Mouse (Mus musculus): Measurements from ENCODE around the gene Slit3. TPM values are rescaled to one million over a fixed set of nuclear protein-coding genes. Genes with fewer than 3 reads are reported as not detected.

Slit3 gene
- polyA plus RNA-seq, 2 experiments: 32.9 to 33.0 TPM

GRCm38 (mm10) chr11:35203673-35204072 lies 82.6 kb downstream of the Slit3 start:
- ATAC-seq (ENCODE audit: low FRiP score, low read depth) (no peak), DNase-seq (ENCODE audit: low spot score) (no peak)
- H3K27ac ChIP-seq (replicated peaks; ENCODE audit: low read depth, low read length): no peak overlapping the region
- peaks cover 9% of the 10 kb centered on the region; the same call in 1 of the 2 replicates for H3K4me1 ChIP-seq (ENCODE audit: control insufficient read depth, insufficient read depth, low read length)
- no peaks in the 10 kb centered on the region for H3K27me3 ChIP-seq (ENCODE audit: control insufficient read depth, insufficient read depth, low read length)
- no peak overlapping the region for H3K4me2 ChIP-seq (replicated peaks; ENCODE audit: low read depth, low read length, severe bottlenecking)
- H3K4me3 ChIP-seq (replicated peaks; ENCODE audit: low read length): no peak overlapping the region
- no peaks in the 10 kb centered on the region for H3K9me3 ChIP-seq (ENCODE audit: control insufficient read depth, low read length)
- no peaks in the 10 kb centered on the region for H3K36me3 ChIP-seq (ENCODE audit: control insufficient read depth, insufficient read depth, low read length)
- no peak for TF ChIP-seq POLR2A (IDR thresholded peaks at IDR 0.05; ENCODE audit: borderline replicate concordance, extremely low read depth, insufficient read depth, insufficient read length)
- WGBS: 36% methylated on average over 10 of the region's 10 CpGs
- no peak overlapping the region for H3K9ac ChIP-seq (ENCODE audit: low read depth, low read length, severe bottlenecking)

GRCm38 (mm10) chr11:35204084-35204483 lies 83.1 kb downstream of the Slit3 start:
- no peaks in the 10 kb centered on the region for H3K9me3 ChIP-seq (ENCODE audit: control insufficient read depth, low read length)
- WGBS: 26% methylated on average over 9 of the region's 9 CpGs
- no peak for TF ChIP-seq POLR2A (IDR thresholded peaks at IDR 0.05; ENCODE audit: borderline replicate concordance, extremely low read depth, insufficient read depth, insufficient read length)
- DNase-seq (ENCODE audit: low spot score) (no peak), ATAC-seq (ENCODE audit: low FRiP score, low read depth) (no peak)
- no peak overlapping the region for H3K4me2 ChIP-seq (replicated peaks; ENCODE audit: low read depth, low read length, severe bottlenecking)
- H3K36me3 ChIP-seq (ENCODE audit: control insufficient read depth, insufficient read depth, low read length): no peaks in the 10 kb centered on the region
- no peak overlapping the region for H3K27ac ChIP-seq (replicated peaks; ENCODE audit: low read depth, low read length)
- no peak overlapping the region for H3K4me3 ChIP-seq (replicated peaks; ENCODE audit: low read length)
- H3K9ac ChIP-seq (ENCODE audit: low read depth, low read length, severe bottlenecking): no peak overlapping the region
- no peaks in the 10 kb centered on the region for H3K27me3 ChIP-seq (ENCODE audit: control insufficient read depth, insufficient read depth, low read length)
- peaks cover 9% of the 10 kb centered on the region; the same call in 1 of the 2 replicates for H3K4me1 ChIP-seq (ENCODE audit: control insufficient read depth, insufficient read depth, low read length)

- H3K27ac ChIP-seq (replicated peaks; ENCODE audit: low read depth, low read length): no peak overlapping the region
- H3K36me3 ChIP-seq (ENCODE audit: control insufficient read depth, insufficient read depth, low read length): no peaks in the 10 kb centered on the region
- no peak overlapping the region for H3K9ac ChIP-seq (ENCODE audit: low read depth, low read length, severe bottlenecking)
- no peaks in the 10 kb centered on the region for H3K27me3 ChIP-seq (ENCODE audit: control insufficient read depth, insufficient read depth, low read length)
- peak; percentile 13 for DNase-seq (ENCODE audit: low spot score)
- 46% methylated on average over 14 of the region's 14 CpGs for WGBS
- no peaks in the 10 kb centered on the region for H3K9me3 ChIP-seq (ENCODE audit: control insufficient read depth, low read length)
- H3K4me3 ChIP-seq (replicated peaks; ENCODE audit: low read length): no peak overlapping the region
- H3K4me1 ChIP-seq (ENCODE audit: control insufficient read depth, insufficient read depth, low read length): peaks cover 15% of the 10 kb centered on the region
- TF ChIP-seq POLR2A (IDR thresholded peaks at IDR 0.05; ENCODE audit: borderline replicate concordance, extremely low read depth, insufficient read depth, insufficient read length): no peak
- ATAC-seq (ENCODE audit: low FRiP score, low read depth): no peak
- H3K4me2 ChIP-seq (replicated peaks; ENCODE audit: low read depth, low read length, severe bottlenecking): no peak overlapping the region
Observed at GRCm38 (mm10) chr11:35210728-35211682, 90.0 kb downstream of the Slit3 start.

DNA sequence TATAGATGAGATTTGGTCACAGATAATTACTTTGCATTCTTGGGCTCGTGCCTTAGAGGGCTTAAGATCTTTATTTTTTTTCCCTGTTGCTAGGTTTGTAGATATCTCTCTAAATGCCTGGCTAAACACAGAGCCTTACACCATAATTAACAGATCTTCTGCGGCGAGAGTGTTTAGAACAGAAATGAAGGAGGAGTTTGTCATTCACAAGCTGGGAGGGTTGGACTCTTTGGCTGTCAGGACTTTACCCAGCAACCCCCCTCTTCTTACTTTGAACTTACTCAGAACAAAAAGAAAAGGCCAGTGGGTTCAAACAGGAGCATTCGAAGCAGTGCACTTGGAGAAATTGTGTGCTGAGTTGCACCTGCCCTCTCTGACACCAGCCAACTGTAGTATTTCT lies 103.0 kb downstream of the Slit3 start:
- Histone ChIP-seq H3K4me3 (replicated peaks; ENCODE audit: low read length) (no peak overlapping the region), H3K4me1 (ENCODE audit: control insufficient read depth, insufficient read depth, low read length) (peaks cover 8% of the 10 kb centered on the region; the same call in 1 of the 2 replicates), H3K9me3 (ENCODE audit: control insufficient read depth, low read length) (no peaks in the 10 kb centered on the region), H3K4me2 (replicated peaks; ENCODE audit: low read depth, low read length, severe bottlenecking) (no peak overlapping the region), H3K27me3 (ENCODE audit: control insufficient read depth, insufficient read depth, low read length) (no peaks in the 10 kb centered on the region), H3K36me3 (ENCODE audit: control insufficient read depth, insufficient read depth, low read length) (no peaks in the 10 kb centered on the region), H3K27ac (replicated peaks; ENCODE audit: low read depth, low read length) (no peak overlapping the region), H3K9ac (ENCODE audit: low read depth, low read length, severe bottlenecking) (no peak overlapping the region)
- no peak for ATAC-seq (ENCODE audit: low FRiP score, low read depth)
- no peak for DNase-seq (ENCODE audit: low spot score)
- no peak for TF ChIP-seq POLR2A (IDR thresholded peaks at IDR 0.05; ENCODE audit: borderline replicate concordance, extremely low read depth, insufficient read depth, insufficient read length)
- WGBS: 40% methylated on average over 4 of the region's 4 CpGs

DNA sequence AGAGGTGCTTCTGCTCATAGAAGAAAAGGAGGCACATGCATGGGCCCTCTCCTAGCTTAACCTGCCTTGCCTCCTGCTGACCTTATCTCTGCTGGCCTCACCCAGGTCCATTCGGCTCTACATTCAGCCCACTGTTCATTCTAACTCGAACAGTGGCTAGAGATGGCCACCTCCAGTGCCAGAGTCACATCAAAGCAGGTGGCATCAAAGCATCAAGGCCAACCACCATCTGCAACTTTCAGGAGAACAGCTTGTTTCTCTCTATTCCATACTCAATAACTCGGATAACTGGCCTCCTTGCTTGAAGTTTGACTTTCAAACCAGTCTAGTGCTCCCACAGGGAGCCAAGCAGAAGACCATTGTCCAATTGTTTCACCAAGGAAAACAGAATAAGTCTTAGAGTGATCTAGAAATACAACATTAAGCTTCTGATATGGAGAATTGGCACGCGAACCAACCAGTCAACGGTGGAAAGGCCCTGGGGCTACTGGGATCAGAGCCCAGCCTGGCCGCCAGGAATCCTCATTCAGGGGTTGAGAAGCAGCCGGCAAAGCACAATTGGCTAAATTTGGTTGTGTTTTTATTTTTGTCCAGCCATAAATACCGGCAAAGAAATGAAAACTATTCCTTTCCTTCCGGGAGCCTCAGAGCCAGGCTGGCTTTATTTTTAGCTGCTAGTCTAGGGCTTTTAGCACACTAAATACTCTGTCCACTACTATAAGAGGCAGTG lies 110.5 kb downstream of the Slit3 start:
- no peak for DNase-seq (ENCODE audit: low spot score)

More for the DNA sequence above, 110.5 kb downstream of the Slit3 start:
- H3K9me3 ChIP-seq (ENCODE audit: control insufficient read depth, low read length): no peaks in the 10 kb centered on the region
- no peak overlapping the region for H3K9ac ChIP-seq (ENCODE audit: low read depth, low read length, severe bottlenecking)
- WGBS: 75% methylated on average over 10 of the region's 10 CpGs
- peak overlapping the region; percentile 26; the same call in 1 of the 2 replicates for H3K27ac ChIP-seq (replicated peaks; ENCODE audit: low read depth, low read length)
- ATAC-seq (ENCODE audit: low FRiP score, low read depth): no peak
- TF ChIP-seq POLR2A (IDR thresholded peaks at IDR 0.05; ENCODE audit: borderline replicate concordance, extremely low read depth, insufficient read depth, insufficient read length): no peak
- peaks cover 5% of the 10 kb centered on the region for H3K4me1 ChIP-seq (ENCODE audit: control insufficient read depth, insufficient read depth, low read length)
- H3K4me3 ChIP-seq (replicated peaks; ENCODE audit: low read length): no peak overlapping the region
- no peaks in the 10 kb centered on the region for H3K36me3 ChIP-seq (ENCODE audit: control insufficient read depth, insufficient read depth, low read length)
- H3K27me3 ChIP-seq (ENCODE audit: control insufficient read depth, insufficient read depth, low read length): no peaks in the 10 kb centered on the region
- H3K4me2 ChIP-seq (replicated peaks; ENCODE audit: low read depth, low read length, severe bottlenecking): no peak overlapping the region

Data from limb, embryonic 14.5 days (tissue).